Mouse (Mus musculus): Measurements from ENCODE around the gene Slc25a30.
"Not testable (repeated sequence)": the region's sequence is repeated elsewhere in the genome, so short reads cannot be mapped to it uniquely, and the experiment has no call there.

Slc25a30 gene

DNA sequence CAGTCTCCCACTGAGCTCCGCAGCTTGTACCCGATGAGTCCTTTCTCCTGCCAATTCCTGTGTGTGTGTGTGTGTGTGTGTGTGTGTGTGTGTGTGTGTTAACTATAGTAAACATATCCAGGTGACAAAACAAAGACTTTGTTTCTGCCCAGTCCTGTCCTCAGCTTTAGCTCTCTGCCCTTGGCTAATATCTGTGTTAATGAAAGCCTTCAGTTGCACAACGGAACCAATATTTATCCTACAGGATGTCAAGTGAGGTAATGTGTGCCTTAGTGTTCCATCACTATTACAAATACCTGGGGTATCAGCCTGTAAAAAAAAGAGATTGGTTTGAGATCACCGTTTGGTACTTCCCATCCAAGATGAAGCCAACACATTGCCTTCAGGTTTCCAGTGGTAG, 6.3 kb upstream of the Slc25a30 start:
- DNase-seq (ENCODE audit: low spot score in 2 of 2), result no peak

DNA sequence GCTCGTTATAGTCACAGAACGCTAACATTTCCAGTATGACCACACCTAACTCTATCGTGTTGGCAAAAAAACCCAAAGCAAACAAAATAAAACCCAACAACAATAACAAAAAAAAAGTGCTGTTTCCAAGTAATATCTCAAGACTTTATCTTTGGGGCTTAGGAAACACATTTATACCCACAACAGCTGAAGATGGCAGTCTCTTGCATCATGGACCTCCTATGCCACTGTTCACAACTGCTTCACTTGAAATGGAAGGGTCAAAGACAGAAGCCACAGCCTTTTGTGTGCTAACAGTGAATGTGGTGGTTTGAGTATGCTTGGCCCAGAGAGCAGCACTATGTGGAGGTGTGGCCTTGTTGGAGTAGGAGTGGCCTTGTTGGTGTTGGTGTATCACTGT, 4.5 kb upstream of the Slc25a30 start:
- DNase-seq (ENCODE audit: low spot score in 2 of 2), result no peak

DNA sequence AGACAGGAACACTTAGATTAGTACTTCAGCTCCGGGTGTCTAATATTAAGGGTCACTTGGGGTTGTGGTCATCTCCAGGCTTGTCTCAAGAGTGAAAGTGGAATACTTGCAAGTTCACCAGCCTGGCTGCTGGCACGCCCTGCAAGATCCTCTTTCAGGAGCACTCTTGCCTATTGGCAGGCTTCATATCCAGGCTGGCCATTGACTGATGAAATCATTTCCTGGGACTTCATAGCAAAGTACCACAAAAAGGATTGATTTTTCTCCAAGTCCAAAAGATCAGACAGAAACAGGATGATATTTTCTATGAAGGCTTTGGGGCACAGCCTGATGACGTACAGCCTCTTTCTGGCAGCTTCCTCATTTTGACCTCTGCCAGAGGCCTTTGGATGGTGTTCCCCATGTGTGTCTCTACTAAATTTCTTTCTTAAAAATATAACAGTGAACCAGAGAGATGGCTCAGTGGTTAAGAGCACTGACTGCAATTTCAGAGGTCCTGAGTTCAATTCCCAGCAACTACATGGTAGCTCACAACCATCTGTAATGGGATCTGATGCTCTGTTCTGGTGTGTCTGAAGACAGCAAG, 3.7 kb upstream of the Slc25a30 start:
- no peak for DNase-seq (ENCODE audit: low spot score in 2 of 2)

DNA sequence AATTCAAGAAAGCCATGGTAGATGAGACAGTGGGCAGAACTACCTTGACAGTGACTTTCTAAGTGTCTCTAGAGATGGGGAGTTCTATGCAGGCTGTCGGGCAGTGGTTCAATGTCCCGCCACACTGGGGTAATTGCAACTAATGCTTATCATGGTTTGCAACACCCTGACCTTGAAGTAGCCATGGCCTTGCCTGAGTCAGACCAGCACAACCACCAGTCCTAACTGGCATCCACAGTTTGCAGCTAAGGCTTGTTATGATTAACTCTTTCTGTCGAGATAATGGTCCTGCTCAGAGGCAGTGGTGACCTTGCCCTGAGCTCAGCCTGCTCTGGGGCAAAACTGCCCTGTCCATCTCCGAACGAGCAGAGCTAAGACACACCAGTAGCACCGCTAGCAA, 2.5 kb upstream of the Slc25a30 start:
- no peak for DNase-seq (ENCODE audit: low spot score in 2 of 2)

DNA sequence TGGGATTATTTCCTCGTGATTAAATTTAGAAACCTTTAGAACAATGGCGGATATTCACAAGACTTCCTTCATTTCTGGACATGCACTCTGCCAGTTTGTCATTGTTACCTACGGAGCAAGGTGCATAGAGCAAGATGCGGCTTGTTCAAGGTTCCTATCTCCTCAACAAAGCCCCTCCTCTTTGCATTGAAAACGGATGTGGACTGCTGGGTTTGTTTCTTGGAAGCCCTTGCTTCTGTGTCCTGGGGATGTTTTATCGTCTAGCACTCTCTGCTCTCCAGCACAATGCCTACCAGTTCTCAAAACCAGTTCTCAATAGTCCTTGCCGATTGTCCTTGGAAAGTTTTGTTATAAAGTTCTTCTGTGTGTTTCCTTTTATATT, 948 bp upstream of the Slc25a30 start:
- DNase-seq (ENCODE audit: low spot score in 2 of 2), result no peak

DNA sequence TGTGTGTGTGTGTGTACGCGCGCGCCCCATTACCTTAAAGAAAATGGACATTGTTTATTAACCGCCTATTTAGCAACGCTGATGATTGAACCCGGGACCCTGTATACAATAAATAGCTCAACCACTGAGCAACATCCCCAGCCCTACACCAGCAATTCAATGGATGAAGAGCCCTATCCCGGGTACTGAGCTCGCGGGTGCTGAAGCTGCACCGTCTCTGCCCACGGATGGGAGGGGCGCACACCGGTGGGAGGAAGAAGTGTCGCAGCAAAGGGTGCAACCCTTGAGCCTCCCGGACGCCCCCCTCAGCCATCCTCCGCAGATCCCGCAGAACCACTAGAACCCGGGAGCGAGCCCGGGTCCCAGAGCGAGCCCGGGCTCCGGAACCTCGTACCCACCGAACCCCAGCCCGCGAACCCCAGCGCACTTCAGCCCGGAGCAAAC, 391 bp downstream of the Slc25a30 start:
- no peak for DNase-seq (ENCODE audit: low spot score in 2 of 2)

DNA sequence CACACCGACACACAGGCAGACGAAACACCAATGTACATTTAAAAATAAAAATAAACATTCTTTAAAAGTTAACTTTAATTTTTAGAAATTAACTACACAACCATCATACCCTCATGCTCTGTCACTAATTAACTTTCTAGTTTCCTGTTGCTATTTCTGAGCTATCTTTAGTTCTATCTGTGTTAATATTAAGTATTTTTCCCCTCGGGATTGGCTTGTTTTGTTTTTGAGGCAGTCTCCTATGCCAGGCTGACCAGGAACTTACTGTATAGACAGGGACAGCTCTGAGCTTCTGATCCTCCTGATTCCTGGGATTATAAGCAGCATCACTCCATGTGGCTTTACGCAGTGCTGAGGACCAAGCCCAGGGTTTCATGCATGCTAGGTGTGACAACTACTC, 6.9 kb downstream of the Slc25a30 start:
- DNase-seq (ENCODE audit: low spot score in 2 of 2), result no peak

DNA sequence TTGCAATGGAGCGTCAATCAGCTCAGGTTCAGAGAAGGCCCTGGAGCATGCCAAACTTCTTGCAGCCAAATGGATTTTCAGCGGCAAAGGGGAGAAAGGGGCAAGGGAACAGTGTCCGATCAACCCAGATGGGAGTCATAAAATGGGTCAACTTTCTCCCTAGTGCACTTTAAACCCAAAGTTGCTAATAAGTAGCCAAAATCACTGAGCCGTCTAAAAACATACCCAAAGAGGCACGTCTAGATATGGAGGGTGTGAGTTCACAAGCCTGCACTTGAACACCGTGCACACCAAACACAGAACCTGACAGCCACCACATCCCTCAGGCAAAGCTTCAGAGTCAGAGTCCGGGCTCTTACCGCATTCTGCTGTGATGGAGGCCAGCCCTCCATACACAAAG, 10.2 kb downstream of the Slc25a30 start:
- no peak for DNase-seq (ENCODE audit: low spot score in 2 of 2)

DNA sequence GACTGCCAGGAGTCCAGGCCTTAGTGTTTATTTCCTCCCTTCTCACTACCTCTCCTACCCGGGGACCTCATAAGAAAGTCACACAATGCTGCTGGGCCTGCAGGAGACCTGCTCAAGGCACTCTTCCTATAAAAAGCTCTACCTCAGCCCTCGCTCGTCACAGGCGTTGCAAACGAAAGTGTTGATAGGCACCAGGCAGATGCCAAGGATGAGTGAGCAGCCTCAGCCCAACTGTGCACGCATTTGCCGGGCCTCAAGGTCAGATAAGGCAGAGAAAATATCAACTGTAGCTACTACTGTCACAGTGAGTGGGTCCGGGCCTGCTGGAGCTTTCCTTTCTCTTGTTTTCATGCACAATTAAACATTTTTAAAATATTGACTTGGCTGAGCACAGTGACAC, 13.4 kb downstream of the Slc25a30 start:
- no peak for DNase-seq (ENCODE audit: low spot score in 2 of 2)

DNA sequence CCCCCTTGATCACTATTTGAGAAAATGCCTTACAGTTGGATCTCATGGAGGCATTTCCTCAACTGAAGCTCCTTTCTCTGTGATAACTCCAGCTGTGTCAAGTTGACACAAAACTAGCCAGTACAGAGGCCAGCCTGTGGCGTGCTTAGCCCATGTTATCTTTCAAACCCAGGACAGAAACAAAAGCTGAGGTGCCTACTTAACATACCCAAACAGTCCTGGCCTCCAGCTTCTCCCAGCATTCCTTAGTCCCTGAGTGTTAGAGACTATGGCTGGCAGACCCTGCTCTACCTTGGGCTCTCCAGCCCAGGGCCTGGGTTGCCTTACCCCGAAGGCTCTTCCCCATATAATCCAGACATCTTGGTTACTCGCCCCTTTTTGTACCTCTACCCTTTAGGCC, 14.4 kb downstream of the Slc25a30 start:
- not testable (repeated sequence) for DNase-seq (ENCODE audit: low spot score in 2 of 2)

DNA sequence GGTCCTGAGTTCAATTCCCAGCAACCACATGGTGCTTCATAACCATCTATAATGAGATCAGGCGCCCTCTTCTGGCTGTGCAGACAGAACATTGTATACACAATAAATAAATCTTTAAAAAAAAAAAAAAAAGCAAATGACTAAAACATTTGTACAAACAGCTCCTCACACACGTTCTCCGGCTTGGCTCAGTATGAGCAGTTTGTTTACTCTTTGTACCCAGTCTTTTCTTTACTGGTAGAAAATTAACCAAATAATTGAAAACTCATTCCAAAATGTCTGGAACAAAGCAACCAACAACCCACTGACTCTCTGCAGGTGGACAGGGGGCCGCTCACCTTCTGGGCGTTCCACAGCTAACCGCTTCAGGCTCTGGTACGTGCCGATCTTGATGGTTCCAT, 15.7 kb downstream of the Slc25a30 start:
- DNase-seq (ENCODE audit: low spot score in 2 of 2), result no peak

DNA sequence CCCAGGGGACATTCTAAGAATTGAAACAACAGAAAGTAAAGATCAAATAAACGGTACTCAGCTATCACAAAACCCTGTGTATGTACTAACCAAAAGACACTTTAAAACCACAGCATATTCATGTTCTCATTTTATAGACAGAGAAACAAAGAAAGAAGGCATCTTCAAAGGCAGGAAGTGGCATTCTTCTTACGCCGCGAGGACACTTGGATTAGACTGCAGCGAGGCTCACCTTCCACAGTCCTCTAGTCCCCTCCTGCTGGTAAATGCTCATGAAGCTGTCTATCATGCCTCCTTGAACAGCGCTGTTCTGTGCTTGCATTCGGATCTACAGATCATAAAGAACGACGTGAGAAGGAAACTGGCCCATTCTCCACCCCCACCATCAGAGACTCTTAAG, 17.5 kb downstream of the Slc25a30 start:
- no peak for DNase-seq (ENCODE audit: low spot score in 2 of 2)

DNA sequence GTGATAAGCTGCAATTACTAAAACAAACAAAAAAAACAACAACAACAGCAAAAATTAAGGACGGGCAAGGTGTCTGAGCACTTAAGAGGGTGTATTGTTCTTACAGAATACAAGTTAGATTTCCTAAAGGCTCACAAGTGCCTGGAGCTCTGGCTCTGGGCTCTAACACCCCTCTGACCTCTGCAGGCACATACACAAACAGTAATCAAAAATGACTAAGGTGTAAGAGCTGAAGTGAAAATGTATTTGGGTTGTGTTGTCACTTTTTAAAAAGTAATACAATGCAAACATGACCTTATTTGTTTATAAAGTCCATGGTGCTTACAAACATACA, 18.6 kb downstream of the Slc25a30 start:
- DNase-seq (ENCODE audit: low spot score in 2 of 2), result no peak

DNA sequence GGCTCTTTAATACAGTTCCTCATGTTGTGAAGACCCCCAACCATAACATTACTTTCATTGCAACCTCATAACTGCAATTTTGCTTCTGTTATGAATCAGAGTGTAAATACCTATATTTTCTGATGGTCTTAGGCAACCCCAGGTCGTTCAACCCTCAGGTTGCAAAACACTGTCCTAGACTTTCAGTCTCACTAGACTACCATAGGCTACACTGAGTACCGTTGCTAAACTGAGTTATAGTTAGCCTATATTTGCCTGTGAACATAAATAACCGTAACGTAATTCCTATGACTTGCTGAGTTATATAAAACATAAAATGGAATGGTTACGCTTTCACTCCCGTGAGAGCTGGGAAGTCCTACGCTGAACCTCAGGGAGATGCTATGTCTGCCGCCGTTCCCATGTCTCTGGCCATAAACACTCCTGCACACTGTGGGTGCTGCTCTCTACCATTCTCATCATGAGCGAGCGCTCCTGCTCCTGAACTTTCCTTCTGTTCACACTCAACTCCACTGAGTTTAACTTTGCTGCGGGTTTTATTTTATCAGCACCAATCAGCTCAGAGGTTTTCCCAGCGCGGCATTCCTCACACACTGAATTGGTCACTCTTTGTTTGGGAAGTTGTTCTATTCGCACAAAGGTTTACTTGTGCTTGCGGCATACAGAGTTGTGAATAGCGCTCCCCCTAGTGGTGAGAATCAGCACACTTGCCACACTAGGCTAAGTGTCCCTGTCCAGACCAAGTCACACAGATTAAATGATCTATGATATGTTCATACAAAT, 19.2 kb downstream of the Slc25a30 start:
- DNase-seq (ENCODE audit: low spot score in 2 of 2), result no peak

DNA sequence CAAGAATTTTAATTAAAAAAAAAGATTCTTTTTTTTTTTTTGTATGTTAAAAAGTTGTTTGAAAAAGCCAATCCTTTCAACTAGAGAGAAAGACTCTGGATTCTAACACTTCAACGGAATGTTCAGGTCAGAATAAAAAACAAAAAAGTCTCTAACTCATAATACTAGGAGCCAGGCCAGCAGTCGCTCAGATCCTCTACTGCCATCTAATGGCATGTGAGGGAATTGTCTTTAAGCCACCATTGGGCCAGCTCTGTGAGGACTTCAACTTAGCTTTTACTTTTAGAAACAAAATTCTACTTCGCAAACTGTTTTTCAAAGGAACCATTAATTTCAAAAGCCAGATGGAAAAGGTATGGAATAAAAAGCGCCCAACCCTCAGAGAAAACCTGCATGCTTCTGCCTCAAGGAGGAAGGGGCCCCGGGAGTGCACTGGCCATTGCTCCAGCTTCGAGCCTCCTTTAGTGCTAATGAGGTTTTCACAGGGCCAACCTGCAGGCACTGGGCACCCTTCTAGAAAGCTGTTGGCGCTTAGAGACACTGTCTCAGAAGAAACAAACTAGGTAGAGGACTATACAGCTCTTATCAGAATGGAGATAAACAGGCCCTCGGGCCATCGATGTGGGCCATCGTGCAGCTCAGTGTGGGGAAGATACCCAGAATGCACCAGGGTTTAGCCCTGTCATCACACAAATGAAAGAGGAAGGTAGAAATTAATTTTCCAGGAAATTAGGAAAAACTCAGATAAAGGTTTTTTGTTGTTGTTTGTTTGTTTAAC, 25.6 kb downstream of the Slc25a30 start:
- DNase-seq (ENCODE audit: low spot score in 2 of 2), result no peak

DNA sequence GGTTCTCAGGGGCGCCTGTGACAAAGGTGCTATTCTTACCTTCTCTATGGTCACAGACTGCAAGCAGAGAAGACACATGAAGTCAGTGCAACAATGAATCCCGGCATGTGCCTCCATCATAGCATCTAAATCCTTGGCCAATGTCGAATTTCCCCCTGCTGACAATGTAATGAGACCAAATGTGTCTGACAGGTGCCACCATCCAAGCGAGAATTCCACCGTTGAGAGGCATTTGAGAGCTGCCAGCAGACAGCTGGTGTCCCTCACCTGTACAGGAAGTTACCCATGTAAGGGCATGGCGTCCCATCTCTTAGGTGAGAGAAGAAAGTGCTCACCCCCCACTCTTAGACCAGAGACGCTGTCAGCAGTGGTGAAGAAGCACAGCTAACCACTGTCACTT, 28.4 kb downstream of the Slc25a30 start:
- DNase-seq (ENCODE audit: low spot score in 2 of 2), result no peak

DNA sequence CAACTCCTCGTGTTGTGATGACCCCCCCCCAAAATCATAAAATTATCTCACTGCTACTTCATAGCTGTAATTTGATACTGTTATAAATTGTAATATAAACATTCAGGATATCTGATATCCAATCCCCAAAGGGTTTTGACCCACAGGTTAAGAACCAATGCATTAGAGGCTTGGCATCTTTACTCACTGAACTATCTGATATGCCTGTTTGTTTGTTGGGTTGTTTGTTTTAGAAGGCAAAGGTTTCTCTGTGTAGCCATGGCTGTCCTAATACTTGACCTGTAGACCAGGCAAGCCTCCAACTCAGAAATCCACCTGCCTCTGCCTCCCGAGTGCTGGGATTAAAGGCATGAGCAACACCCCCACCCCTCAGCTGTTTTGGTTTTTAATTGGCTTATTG, 29.0 kb downstream of the Slc25a30 start:
- DNase-seq (ENCODE audit: low spot score in 2 of 2), result no peak

DNA sequence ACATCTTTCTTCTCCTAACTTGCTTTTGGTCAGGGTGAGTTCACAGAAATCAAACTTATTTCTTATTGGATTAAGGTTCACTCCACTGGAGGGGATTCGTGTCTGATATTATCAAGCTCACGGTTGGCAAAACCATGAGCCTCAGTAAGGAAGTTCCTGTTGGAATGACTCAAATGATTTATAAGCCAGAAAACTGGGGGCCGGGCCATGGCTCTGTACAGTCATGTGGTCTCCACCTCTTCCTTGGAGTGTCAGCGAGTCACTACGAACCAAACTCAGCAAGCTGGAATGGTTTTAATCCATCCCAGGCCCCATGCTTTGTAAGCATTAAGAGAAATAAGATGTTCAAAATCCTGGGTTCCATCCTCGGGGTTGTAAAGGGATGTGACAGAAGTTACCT, 29.9 kb downstream of the Slc25a30 start:
- peak in 1 of 2 experiments; percentile 44 for DNase-seq (ENCODE audit: low spot score in 2 of 2)

DNA sequence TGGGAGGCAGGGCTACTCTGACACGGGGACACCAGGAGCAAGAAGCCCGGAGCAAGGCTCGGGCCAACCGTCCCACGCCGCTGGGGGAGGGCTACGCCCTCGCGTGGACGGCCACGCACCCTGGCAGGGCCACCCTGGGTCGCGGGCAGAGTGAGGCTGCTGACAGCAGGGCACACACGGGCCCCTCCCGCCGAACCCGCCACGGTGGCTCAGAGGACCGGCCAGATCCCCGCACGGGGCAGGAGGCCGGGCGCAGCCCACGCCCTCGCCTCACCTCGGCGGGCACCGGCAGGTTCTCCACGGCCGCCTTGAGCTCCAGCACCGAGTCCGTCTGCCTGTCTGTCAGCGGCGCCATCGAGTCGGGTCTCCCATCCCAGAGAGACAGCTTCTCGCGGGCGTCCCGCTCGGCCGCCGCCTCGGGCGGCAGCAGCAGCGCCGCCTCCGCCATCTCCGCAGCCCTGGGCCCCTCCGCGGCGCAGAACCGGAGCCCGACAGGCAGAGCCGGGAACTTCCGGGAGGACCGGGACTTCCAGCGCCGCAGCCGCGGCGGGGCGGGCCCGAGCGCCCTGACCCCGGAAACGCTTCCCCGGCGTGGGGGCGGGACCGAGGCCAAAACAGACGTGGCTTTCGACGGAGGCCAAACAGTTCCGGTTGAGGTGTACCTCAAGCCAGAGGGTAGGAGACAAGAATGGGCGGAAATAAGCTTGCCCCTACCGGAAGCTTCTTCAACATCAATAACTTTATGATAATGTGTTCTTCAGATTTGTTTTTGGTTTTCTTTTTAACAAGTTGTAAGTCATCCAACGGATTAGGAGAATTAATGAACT, 32.6 kb downstream of the Slc25a30 start, which contains the start of gene Cog3:
TSS of gene Cog3 (minus strand) at position 527 of the 827 bp plus-strand sequence.
- DNase-seq (ENCODE audit: low spot score in 2 of 2), result peak; percentile 97 to 98

DNA sequence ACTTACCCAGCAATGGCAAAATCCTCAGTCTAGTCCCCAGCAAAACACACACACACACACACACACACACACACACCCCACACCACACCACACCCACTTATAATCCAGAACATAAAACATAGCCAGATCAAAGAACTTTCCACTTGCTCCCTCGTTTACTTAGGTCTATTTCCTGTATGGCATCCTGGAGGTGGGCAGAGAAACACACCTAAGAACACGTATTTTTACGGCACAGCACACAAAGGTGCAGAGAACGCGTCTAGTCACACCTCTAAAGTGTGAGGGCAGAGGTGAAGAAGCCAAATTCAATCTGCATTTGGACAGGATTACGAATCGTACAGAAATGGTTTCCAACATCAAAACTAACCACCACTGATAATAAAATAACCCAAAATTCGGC, 33.6 kb downstream of the Slc25a30 start:
- DNase-seq (ENCODE audit: low spot score in 2 of 2), result peak in 1 of 2 experiments; percentile 13

DNA sequence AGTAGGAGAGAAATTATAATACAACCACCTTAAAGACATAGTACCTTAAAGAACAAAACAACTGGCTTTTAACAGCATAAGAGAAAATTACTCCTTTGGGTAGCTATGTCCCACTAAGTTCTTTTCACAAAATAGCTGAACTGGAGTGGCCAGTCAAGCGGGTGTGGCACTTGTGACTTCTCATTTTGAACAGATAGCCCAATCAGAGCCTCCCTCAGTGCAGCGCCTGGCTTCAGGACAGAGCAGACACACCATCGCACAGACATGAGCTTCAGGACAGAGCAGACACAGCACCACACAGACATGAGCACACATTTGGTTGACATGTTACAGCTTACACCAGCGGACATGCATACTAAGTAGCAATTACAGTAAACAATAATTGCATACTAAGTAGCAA, 35.8 kb downstream of the Slc25a30 start:
- DNase-seq (ENCODE audit: low spot score in 2 of 2), result peak in 1 of 2 experiments; percentile 41

DNA sequence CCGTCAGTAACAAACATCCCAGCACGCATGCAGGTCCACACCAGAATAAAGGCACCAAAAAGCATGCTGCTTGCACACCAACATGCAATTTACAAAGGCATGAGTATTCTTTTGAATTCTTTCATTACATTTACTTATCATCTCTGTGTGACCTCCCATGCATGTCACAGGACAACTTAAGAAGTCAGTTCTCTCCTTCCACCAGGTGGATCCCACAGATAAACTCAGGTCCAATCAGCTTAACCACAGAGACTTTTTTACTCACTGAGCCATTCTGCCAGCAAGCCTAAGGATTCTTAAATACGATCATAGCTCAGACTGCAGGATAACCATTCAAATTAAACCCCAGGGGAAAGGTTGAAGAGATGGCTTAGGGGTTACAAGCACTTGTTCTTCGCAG, 37.7 kb downstream of the Slc25a30 start:
- no peak for DNase-seq (ENCODE audit: low spot score in 2 of 2)
